Mouse (Mus musculus): ENCODE data around the gene Stkld1.
"Not testable (repeated sequence)": the region's sequence is repeated elsewhere in the genome, so short reads cannot be mapped to it uniquely, and the experiment has no call there.

The Stkld1 gene

GRCm38 (mm10) chr2:26933304-26934055, at the start of gene Stkld1, which contains the start of gene Surf4:
Gene Stkld1 (plus strand): TSS chr2:26934047.
Gene Surf4 (minus strand): TSS chr2:26933928.
- DNase-seq (ENCODE audit: low read depth, low spot score): peak; percentile 90

- DNase-seq (ENCODE audit: low read depth, low spot score): not testable (repeated sequence)
These were observed 48.3 kb upstream of the Stkld1 start for GRCm38 (mm10) chr2:26885541-26885940.

GRCm38 (mm10) chr2:26886170-26886569, 47.7 kb upstream of the Stkld1 start:
- DNase-seq (ENCODE audit: low read depth, low spot score): not testable (repeated sequence)

DNA sequence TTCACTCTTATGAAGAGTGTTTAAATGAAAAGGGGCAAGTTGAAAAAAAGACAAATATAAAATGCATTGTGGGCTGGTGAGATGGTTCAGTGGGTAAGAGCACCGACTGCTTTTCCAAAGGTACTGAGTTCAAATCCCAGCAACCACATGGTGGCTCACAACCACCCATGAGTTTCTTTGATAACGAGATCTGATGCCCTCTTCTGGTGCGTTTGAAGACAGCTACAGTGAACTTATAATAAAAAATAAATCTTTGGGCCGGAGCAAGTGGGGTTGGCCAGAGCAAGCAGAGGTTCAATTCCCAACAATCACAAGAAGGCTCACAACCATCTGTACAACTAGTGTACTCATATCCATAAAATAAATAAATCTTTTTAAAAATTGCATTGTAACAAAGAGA, 37.9 kb upstream of the Stkld1 start:
- DNase-seq (ENCODE audit: low read depth, low spot score): no peak

DNA sequence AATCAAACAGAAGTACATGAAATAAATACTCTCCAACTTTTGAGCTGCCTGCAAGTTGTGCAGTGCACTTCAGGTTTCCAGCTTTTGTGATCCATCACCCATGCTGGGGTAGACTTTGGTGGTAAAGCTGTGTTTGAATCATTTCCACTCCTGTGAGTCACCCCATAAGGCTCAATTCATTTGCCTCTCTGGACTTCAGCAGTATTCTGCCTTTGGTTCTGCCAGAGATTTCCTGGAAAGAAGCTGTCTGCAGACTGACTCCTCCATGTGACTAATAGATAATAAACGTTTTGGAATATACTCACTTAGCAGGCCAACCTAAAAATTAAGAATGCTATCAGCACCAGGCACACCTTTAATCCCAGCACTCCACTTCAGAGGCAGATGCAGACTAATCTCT, 33.1 kb upstream of the Stkld1 start:
- no peak for DNase-seq (ENCODE audit: low read depth, low spot score)

- DNase-seq (ENCODE audit: low read depth, low spot score): no peak
These were observed 31.9 kb upstream of the Stkld1 start for GRCm38 (mm10) chr2:26901834-26902400.

DNA sequence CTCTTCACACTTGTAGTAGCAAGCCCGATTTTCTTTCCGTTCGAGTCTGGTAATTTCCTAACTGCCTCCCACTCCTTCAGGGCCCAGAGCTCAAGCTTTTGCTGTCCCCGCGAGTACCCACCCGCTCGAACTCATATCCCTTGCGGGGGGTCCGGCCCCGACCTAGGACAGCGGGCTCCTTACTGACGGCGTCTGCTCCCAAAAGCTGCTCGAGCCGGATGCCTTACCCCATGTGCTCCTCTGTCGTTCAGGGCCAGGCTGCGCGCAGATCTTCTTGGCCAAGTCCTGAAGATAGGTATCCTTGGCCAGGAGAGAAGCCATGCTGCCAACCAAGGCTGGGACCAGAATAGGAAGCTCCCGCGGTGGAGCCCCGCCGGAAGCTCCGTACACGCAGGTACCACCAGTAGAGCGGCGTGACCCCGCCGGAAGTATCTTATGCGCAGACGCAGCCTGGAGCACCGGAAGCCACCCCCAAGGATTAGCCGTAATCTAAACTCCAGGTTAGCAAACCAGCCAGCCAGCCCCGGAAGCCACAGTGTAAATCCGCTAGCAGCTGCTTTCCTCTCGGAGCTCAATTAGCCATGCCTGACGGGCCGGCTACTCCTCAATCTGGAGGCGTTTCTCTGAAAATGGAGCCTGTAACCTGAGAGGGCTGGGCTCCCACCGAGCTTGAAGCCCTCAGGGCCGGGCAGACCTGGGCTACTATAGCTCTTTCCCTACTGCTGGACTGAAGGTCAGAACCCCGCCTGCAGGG, 31.2 kb upstream of the Stkld1 start, which contains the start of gene Surf6:
Gene Surf6, minus strand, starts transcription at position 413 of the 754 bp plus-strand sequence.
- DNase-seq (ENCODE audit: low read depth, low spot score): peak; percentile 69

DNA sequence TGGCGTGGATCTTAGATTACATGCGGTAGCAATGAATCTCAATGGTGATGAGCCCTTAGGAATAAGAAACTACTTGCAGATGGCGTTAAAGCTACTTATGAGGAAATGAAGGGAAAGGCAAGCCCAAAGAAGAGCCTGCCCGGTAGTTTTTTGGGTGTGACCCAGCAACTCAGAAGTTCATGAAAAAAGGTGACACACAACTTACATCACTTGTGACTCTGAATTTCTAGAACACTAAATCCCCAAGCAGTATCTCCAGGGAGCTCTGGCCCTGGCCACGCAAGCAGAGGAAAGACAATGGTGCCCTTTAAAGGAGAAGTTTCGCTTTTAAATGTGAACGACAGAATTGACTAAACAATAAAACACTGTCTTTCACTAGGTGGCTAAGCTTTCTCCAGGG, 30.5 kb upstream of the Stkld1 start:
- DNase-seq (ENCODE audit: low read depth, low spot score): no peak

- no peak for DNase-seq (ENCODE audit: low read depth, low spot score)
These were observed 27.9 kb upstream of the Stkld1 start for GRCm38 (mm10) chr2:26905936-26906335.

GRCm38 (mm10) chr2:26906431-26906830, 27.4 kb upstream of the Stkld1 start:
- DNase-seq (ENCODE audit: low read depth, low spot score): no peak

GRCm38 (mm10) chr2:26907109-26907508, 26.7 kb upstream of the Stkld1 start:
- no peak for DNase-seq (ENCODE audit: low read depth, low spot score)

DNA sequence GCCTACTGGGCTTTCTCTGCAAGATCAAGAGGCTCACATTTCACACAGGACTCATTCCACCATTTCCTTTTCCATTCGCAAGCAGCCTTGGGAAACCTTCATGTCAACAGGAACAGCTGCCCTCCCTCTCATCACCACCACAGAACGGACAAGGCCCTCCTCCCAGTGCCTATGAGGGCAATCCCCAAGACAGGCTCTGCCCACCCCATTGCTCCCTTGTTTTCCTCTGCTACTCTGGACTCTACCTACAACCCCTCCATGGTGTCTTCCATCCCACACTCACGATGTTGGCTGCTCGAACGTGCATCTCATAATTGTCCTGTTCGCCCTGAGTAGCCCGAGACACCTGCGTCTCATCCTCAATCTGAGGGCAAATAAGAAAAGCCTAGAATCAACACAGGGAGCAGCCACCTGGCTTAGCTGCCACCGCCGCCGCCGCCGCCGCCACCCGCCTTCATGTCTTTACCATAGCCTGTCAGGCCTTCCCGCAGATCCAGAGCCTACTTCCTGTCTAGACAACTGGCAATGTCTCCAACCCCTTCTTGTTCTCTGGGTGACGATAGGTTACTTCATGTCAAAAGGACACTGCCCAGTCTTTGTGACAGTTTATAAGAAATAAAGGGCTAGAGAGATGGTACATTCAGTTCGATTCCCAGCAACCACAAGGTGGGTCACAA, 25.0 kb upstream of the Stkld1 start:
- no peak for DNase-seq (ENCODE audit: low read depth, low spot score)

- no peak for DNase-seq (ENCODE audit: low read depth, low spot score)
These were observed 24.5 kb upstream of the Stkld1 start for GRCm38 (mm10) chr2:26909387-26909784.

DNA sequence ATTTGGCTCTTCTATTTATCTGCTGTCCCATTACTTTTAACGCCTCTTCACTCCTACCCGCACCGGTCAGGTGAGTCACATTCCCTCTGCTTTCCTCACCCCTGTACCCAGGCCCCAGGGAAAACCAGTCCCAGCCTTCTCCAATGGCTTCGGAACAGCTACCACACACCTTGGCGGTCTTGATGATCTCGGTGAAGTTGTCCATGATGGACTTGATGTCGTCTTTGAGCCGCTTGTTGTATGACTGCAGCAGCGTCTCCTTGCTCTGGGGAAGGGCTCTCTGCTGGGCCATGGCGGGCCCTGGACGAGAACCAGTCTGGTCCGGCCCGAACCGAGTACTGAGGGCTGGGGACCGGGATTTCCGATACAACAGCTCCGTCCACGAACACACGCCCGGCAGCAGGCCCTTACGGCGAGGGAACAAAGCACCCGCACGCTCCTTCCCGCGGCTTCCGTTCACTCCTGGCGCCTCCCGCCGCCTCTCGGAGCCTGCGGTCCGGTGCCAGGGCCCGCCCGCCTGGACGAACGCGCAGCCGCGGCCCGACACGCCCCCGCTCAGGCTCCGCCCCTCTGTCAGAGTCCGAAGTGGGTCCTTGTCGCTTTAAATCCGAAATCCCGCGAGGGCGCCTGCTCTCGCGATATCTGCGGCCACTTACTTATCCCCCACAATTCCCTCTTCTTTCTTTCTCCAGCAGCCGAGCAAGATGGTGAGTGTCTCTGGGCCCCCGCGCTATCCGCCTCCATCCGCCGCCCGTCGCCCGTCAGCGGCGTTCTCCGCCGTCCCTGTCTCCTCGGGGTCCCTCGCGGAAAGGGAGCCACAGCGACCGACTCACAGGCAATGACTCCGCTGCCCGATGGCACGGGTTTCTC, 23.5 kb upstream of the Stkld1 start, which contains the start of the genes Med22 and Rpl7a:
Gene Med22, minus strand, starts transcription at position 554 of the 870 bp plus-strand sequence.
Gene Rpl7a, plus strand, starts transcription at position 641 of the 870 bp plus-strand sequence.
- peak; percentile 99 for DNase-seq (ENCODE audit: low read depth, low spot score)

DNA sequence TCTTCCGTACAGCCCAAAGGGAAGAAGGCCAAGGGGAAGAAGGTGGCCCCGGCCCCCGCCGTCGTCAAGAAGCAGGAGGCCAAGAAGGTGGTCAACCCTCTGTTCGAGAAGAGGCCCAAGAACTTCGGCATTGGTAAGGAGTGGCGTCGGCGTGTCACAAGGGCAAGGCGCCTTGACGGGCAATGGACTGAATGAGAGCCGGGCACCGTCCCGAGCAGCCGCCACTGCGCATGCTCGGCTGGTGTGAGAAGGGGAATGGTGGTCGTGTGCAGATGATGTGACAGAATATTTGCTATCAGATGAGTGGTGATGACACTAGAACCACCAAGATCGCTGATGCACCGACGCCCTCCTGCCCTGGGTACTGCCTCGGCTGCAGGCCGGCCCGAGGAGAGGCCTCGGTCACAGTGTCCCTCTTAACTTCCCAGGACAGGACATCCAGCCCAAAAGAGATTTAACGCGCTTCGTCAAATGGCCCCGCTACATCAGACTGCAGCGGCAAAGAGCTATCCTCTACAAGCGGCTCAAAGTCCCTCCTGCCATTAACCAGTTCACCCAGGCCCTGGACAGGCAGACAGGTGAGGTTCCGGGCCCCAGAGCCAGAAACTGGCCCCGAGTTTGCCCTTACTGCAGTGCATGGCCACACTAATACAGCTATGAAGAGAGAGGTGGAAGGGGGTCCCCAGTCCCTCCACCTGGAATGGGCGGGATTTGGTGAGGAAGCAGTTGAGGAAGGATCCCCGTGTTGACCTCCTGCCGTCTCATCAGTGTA, 22.7 kb upstream of the Stkld1 start:
- DNase-seq (ENCODE audit: low read depth, low spot score): no peak

DNA sequence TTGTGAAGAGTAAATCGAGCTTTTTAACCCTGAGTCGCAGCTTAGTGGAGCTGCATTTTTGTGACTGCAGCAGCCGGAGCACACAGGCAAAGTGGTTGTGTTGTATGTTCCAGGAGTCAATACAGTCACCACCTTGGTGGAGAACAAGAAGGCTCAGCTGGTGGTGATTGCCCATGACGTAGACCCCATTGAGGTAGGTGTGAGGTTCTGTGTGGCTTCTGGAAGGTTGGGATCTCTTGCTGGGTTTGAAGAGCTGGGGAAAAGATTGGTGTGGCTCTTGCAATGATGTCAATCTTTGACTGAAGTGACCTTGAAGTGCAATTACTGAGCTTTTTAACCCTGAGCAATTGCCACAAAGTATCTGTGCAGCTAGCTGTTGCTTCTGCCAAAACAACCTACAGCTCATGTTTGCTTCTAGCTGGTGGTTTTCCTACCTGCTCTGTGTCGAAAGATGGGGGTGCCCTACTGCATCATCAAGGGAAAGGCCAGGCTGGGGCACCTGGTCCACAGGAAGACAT, 21.5 kb upstream of the Stkld1 start:
- no peak for DNase-seq (ENCODE audit: low read depth, low spot score)

- DNase-seq (ENCODE audit: low read depth, low spot score): no peak
These were observed 20.3 kb upstream of the Stkld1 start for GRCm38 (mm10) chr2:26913416-26914147.

DNA sequence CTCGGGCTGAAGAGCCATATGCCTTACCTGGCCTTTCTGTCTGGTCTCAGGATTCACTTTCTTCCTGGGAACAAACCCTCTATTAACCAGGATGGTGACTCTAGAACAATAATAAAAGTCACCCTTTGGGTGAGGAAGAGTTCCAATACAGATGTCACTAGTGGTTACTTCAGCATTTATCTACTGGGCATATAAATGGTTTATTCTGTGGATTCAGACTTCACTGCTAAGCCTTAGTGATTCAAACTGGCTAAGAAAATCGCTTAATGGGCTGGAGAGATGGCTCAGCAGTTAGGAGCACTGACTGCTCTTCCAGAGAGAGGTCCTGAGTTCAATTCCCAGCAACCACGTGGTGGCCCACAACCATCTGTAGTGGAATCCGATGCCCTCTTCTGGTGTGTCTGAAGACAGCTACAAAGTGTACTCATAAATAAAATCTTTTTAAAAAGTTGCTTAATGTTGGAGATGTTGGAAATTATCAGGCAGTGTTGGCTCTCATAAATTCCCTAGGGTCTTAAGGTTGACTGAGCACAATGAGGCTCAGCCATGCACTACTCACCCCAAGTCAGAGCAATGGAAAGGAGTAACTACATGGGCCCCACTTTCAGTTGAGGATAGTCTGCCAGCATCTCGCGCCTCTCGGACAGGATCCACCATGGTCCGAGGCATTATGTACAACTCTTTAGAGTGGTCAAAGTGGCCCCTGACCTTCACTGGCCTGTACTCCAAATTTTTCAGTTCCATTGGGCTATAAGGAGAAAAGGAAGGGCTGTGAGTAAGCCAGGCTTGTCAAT, 19.5 kb upstream of the Stkld1 start:
- no peak for DNase-seq (ENCODE audit: low read depth, low spot score)
